Mouse (Mus musculus): ENCODE measurements around the gene Cep57. TPM values are rescaled to one million over a fixed set of nuclear protein-coding genes. Genes with fewer than 3 reads are reported as not detected.
"Not testable (repeated sequence)": the region's sequence is repeated elsewhere in the genome, so short reads cannot be mapped to it uniquely, and the experiment has no call there.

Gene Cep57
- polyA plus RNA-seq, 1 experiment from 2014 or later = 72.8 TPM

DNA sequence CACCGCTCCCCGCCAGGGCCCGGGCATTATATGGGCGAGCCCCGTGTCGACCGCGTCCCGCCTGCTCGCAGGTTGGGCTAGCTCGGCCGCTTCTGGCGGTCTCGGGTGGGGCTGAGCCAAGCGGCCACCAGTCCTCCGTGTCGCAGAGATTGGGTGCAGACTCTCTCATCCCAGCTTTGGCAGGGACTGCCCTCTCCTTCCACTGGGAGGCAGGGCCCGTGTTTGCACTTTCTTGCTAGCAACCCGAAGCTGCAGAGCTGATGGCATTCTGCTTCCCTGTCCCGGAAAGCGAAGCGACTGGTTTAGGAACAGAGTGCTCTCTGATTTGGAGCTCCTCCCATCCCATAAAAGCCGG is 1.2 kb upstream of the Cep57 start:
- Histone ChIP-seq H3K4me2 (peak overlapping the region; percentile 80), H3K27me3 (no peaks in the 10 kb centered on the region), H3K27ac (peak overlapping the region; percentile 99), H3K9me3 (no peaks in the 10 kb centered on the region), H3K4me1 (peaks cover 22% of the 10 kb centered on the region), H3K4me3 (replicated peaks) (peak overlapping the region; percentile 86), H3K9ac (peak overlapping the region; percentile 92), H3K36me3 (replicated peaks) (peaks cover 25% of the 10 kb centered on the region)
- WGBS = under 1% methylated on average over 23 of the region's 23 CpGs
- peak; percentile 31; the same call in 1 of the 2 replicates for ATAC-seq (ENCODE audit: low FRiP score)

DNA sequence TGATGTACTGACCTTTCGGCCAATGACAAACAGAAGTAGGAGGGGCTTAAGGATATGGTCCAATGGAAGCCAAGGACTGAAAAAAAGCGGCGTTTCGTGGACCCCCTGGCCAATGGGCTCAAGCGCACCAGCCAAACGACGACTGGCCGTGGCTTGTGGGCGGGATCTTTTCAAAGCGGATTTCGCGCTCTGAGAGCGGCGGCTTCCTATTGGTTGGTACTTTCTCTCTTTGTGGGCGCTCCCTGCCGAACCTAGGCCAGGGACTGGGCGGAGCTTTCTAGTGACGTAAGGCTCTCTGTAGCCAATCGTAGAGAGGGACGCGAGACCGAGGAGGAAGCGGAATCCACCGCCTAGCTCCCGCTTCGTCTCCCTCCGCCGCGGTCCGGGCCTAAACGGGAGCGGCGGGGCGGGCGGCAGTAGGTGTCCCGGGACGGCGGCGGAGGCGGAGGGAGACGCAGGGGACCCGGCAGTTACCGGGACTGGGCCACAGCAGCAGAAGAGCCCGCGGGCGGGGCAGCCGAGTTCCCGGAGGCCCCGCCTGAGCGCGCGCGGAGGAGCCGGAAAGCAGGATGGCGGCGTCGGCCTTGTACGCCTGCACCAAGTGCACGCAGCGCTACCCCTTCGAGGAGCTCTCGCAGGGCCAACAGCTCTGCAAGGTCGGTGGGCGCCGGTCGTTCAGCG is 639 bp upstream of the Cep57 start, which contains the start of gene Fam76b:
Gene Fam76b, plus strand, starts transcription at position 311 of the 681 bp plus-strand sequence.
- H3K4me3 ChIP-seq (replicated peaks) = peak within 1 kb of the TSS; percentile 86
- H3K4me2 ChIP-seq = peak within 1 kb of the TSS; percentile 80
- peak within 1 kb of the TSS; percentile 99 for H3K27ac ChIP-seq
- ATAC-seq (ENCODE audit: low FRiP score) = peak; percentile 97
- H3K4me1 ChIP-seq = peaks cover 22% of the 10 kb centered on the region
- H3K36me3 ChIP-seq (replicated peaks) = peaks cover 23% of the 10 kb centered on the region
- no peaks in the 10 kb centered on the region for H3K9me3 ChIP-seq
- no peaks in the 10 kb centered on the region for H3K27me3 ChIP-seq
- peak within 1 kb of the TSS; percentile 92 for H3K9ac ChIP-seq
- under 1% methylated on average over 67 of the region's 67 CpGs for WGBS

DNA sequence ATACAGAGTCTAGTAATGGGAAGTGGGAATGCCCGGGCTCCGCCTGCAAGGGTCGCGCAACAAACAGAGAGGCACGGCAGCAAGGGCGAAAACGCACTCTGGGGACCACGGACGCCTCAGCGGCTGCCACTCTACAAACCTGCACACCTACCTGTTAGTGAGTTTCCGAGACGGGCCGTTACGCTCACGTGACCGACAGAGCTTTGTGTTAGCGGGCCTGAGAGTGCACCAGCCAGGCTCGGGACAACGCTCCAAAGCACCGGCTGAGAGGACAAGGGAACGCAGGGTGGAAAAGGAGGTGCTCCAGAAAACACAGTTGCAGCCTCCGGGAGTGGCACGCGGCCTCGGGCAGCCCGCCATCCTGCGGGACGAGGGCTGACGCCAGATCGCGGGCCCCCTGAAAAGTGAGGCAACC is 509 bp downstream of the Cep57 start:
- Histone ChIP-seq H3K27ac (peak overlapping the region; percentile 99), H3K4me2 (peak overlapping the region; percentile 63), H3K4me1 (peaks cover 22% of the 10 kb centered on the region), H3K36me3 (replicated peaks) (peaks cover 16% of the 10 kb centered on the region), H3K9ac (peak overlapping the region; percentile 87), H3K27me3 (no peaks in the 10 kb centered on the region), H3K9me3 (no peaks in the 10 kb centered on the region), H3K4me3 (replicated peaks) (peak overlapping the region; percentile 86)
- under 1% methylated on average over 31 of the region's 31 CpGs for WGBS
- ATAC-seq (ENCODE audit: low FRiP score) = peak; percentile 15

DNA sequence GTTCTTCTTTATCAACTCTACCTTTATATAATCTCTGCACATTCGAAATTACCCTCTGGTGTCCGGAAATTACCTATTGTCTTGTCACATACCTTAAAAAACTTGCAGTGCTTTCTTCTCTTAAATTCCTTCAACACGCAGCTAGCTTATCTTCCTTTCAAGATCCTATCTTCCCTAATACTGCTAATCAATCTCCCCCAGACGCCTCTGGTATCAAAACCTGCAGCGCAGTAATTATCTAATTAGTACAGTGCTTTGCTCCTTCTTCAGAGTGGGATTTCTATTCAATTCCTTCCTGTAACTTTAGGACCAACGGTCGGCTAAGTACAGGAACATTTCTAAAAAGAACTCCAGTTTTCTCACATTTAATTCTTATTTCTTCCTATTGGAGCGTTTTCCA is 1.0 kb downstream of the Cep57 start:
- peaks cover 16% of the 10 kb centered on the region for H3K36me3 ChIP-seq (replicated peaks)
- ATAC-seq (ENCODE audit: low FRiP score) = no peak
- peak overlapping the region; percentile 63 for H3K4me2 ChIP-seq
- peak overlapping the region; percentile 86 for H3K4me3 ChIP-seq (replicated peaks)
- no peaks in the 10 kb centered on the region for H3K27me3 ChIP-seq
- peak overlapping the region; percentile 99 for H3K27ac ChIP-seq
- WGBS = 6% methylated on average over 8 of the region's 8 CpGs
- H3K4me1 ChIP-seq = peaks cover 22% of the 10 kb centered on the region
- H3K9ac ChIP-seq = peak overlapping the region; percentile 87
- no peaks in the 10 kb centered on the region for H3K9me3 ChIP-seq

DNA sequence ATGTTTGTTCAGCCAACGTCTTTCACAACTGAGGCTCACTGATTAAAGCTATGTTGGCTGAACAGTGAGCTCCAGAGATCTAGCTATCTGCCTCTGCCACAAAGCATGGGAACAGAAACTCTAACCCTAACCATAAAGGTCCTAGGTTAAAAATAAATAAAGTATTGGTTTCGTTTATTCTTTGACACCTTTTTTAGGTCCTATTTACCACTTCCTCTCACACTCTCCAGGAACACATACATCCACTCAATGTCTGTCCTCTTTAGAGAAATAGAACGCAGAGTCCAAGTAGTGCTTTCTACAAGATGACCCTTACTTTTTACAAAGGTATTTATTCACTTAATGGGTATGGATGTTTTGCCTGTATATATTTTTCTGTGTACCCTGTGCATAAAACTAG is 6.1 kb downstream of the Cep57 start:
- no peak overlapping the region for H3K27ac ChIP-seq
- H3K4me2 ChIP-seq = no peak overlapping the region
- H3K27me3 ChIP-seq = no peaks in the 10 kb centered on the region
- peaks cover 51% of the 10 kb centered on the region for H3K36me3 ChIP-seq (replicated peaks)
- peaks cover 16% of the 10 kb centered on the region for H3K4me1 ChIP-seq
- WGBS = 94% methylated on average over 3 of the region's 3 CpGs
- H3K4me3 ChIP-seq (replicated peaks) = no peak overlapping the region
- H3K9ac ChIP-seq = no peak overlapping the region
- ATAC-seq (ENCODE audit: low FRiP score) = no peak
- no peaks in the 10 kb centered on the region for H3K9me3 ChIP-seq

DNA sequence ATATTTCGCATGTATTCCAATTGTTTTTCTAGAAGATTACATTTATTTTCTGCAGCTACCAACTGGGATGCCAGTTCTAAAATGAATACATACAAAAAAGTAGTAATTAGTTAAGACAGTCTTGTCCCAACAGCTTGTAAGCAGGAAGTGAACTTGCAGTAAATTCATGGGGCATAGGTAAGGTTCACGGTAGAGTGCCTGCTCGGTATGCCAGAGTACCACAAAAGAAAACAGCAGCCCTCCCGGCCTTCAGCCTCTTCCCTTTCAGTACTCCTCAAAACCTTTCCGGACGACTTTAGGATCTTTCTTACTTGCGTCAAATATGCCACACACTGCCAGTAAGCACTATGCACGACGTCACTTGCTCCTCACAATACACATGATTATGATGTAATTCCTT is 8.5 kb downstream of the Cep57 start:
- 86% methylated on average over 9 of the region's 9 CpGs for WGBS
- H3K9me3 ChIP-seq = no peaks in the 10 kb centered on the region
- ATAC-seq (ENCODE audit: low FRiP score) = no peak
- no peak overlapping the region for H3K4me2 ChIP-seq
- no peak overlapping the region for H3K27ac ChIP-seq
- no peaks in the 10 kb centered on the region for H3K4me1 ChIP-seq
- no peak overlapping the region for H3K4me3 ChIP-seq (replicated peaks)
- H3K9ac ChIP-seq = no peak overlapping the region
- no peaks in the 10 kb centered on the region for H3K27me3 ChIP-seq
- H3K36me3 ChIP-seq (replicated peaks) = peaks cover 73% of the 10 kb centered on the region

DNA sequence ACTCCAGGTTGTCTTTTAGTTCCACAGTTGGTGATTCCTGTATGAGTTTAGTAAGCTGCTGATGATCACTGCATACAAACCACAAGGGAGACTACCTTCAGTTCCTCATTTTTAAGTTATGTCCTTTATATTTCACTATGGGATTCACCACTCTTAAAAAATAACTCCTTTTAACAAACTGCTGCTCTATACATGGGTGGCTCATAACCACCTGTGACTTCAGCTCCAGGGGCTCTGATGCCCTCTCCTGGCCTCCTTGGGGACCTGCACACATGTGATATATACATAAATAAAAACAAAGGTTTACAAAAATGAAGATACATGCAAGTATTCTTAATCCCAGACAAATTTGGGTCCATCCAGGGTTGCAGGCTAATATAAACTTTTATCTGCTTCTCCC is 17.0 kb downstream of the Cep57 start:
- Histone ChIP-seq H3K9me3 (no peaks in the 10 kb centered on the region), H3K27ac (no peak overlapping the region), H3K4me3 (replicated peaks) (no peak overlapping the region), H3K27me3 (no peaks in the 10 kb centered on the region), H3K4me1 (no peaks in the 10 kb centered on the region), H3K9ac (no peak overlapping the region), H3K4me2 (no peak overlapping the region), H3K36me3 (replicated peaks) (peaks cover 80% of the 10 kb centered on the region)
- no peak for ATAC-seq (ENCODE audit: low FRiP score)

DNA sequence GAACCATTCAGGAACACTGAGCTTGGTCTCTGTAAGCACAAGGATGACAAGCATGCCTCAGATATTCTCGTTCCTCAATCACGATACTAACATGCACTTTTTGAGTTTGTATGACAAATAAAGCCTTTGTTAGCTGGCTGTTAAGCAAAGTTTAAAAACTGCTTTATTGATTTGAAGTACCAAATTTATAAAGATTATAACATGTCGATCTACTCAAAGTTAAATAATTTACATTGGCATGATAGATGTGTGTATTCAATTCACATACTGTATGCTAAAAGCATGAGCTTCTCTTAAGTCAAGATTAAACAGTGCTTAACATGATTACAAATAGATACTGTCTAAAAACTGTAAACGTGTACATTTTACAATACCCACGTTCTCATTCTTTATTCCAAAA is 19.2 kb downstream of the Cep57 start:
- ATAC-seq (ENCODE audit: low FRiP score) = no peak
- WGBS = 90% methylated on average over 5 of the region's 5 CpGs
- Histone ChIP-seq H3K4me3 (replicated peaks) (no peak overlapping the region), H3K4me2 (no peak overlapping the region), H3K27ac (no peak overlapping the region), H3K36me3 (replicated peaks) (peaks cover 77% of the 10 kb centered on the region), H3K9me3 (no peaks in the 10 kb centered on the region), H3K9ac (no peak overlapping the region), H3K4me1 (no peaks in the 10 kb centered on the region), H3K27me3 (no peaks in the 10 kb centered on the region)

DNA sequence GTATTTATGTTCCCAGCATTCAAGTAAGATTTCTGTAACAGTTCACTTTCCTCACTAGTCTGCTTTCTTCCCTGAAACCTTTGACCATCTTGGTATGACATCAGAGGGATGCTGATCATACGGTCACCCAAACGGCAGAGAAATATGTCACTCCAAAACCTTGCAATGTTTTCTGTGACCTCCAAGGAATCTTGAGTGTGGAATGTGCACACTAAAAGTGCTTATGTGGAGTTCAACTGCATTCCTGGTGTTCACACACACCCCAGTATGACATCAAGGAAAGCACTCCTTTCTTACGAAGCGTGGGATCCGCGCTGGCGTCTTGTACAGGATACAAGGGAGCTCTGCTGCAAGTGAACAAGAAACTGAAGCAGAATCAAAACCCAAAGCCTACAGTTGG is 20.1 kb downstream of the Cep57 start:
- no peak for ATAC-seq (ENCODE audit: low FRiP score)
- no peaks in the 10 kb centered on the region for H3K27me3 ChIP-seq
- no peaks in the 10 kb centered on the region for H3K4me1 ChIP-seq
- no peaks in the 10 kb centered on the region for H3K9me3 ChIP-seq
- WGBS = 94% methylated on average over 7 of the region's 7 CpGs
- H3K9ac ChIP-seq = no peak overlapping the region
- peaks cover 75% of the 10 kb centered on the region for H3K36me3 ChIP-seq (replicated peaks)
- H3K4me2 ChIP-seq = no peak overlapping the region
- H3K4me3 ChIP-seq (replicated peaks) = no peak overlapping the region
- no peak overlapping the region for H3K27ac ChIP-seq

DNA sequence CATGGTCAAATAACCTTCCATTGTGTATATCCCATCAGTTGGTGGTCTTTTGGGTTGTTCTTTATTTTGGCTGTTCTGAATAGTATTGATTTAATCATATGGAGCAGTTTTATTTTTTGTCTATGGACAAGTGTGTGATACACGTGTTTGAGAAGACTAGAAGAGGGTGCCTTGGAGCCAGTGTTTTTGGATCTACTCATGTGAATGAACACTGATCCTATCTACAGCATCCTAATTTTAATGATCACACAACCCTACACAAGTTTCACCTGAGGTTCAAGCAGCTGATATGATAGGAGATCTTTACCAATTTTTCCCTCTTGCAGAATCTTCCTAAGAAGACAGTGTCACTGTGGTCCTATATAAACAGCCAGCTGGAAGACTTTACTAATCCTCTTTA is 22.4 kb downstream of the Cep57 start:
- ATAC-seq (ENCODE audit: low FRiP score) = no peak
- H3K27ac ChIP-seq = no peak overlapping the region
- no peaks in the 10 kb centered on the region for H3K4me1 ChIP-seq
- H3K9me3 ChIP-seq = no peaks in the 10 kb centered on the region
- H3K4me2 ChIP-seq = no peak overlapping the region
- WGBS = 84% methylated on average over 1 of the region's 1 CpGs
- H3K27me3 ChIP-seq = no peaks in the 10 kb centered on the region
- H3K36me3 ChIP-seq (replicated peaks) = peaks cover 69% of the 10 kb centered on the region
- no peak overlapping the region for H3K4me3 ChIP-seq (replicated peaks)
- no peak overlapping the region for H3K9ac ChIP-seq

DNA sequence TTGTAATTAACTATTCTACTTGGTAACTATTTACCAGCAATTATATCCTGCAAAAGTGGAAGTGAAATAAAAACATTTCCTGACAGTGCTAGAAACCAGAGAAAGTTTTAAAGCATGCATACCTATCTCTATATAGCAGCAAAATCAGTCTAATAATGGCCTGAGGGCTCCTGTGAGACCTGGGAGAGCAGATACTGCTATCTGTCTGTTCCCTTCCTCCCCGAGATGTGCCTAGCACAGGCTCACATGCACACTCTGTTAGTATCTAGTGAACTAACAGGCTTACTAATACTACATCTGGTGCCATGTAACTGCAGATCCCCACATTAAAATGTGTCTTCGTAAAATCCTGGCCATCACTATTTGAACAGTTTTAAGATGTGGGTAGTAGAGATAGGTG is 32.2 kb downstream of the Cep57 start:
- no peaks in the 10 kb centered on the region for H3K9me3 ChIP-seq
- WGBS = 93% methylated on average over 2 of the region's 2 CpGs
- H3K4me2 ChIP-seq = no peak overlapping the region
- no peak overlapping the region for H3K27ac ChIP-seq
- no peaks in the 10 kb centered on the region for H3K27me3 ChIP-seq
- H3K9ac ChIP-seq = no peak overlapping the region
- H3K36me3 ChIP-seq (replicated peaks) = peaks cover 45% of the 10 kb centered on the region
- no peak for ATAC-seq (ENCODE audit: low FRiP score)
- no peak overlapping the region for H3K4me3 ChIP-seq (replicated peaks)
- H3K4me1 ChIP-seq = no peaks in the 10 kb centered on the region

DNA sequence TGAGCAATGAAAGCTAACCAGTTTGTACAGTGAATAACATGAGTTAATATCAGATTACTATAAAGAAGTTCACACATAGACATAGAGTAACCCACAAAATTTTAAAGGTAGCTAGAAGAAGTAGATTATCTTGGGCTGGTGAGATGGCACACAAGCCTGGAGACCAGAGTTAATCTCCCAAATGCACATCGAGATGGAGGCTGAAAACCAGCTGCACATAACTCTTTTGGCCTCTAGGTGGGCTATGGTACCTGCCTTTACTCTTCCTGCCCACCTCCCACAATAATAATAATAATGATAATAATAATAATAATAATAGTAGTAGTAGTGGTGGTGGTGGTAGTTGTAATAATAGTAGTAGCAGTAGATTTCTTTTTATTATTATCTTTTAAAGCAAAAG is 32.6 kb downstream of the Cep57 start:
- 69% methylated on average over 1 of the region's 1 CpGs for WGBS
- Histone ChIP-seq H3K4me1 (no peaks in the 10 kb centered on the region), H3K4me2 (no peak overlapping the region), H3K9me3 (no peaks in the 10 kb centered on the region), H3K36me3 (replicated peaks) (peaks cover 45% of the 10 kb centered on the region), H3K27ac (no peak overlapping the region), H3K9ac (no peak overlapping the region), H3K27me3 (no peaks in the 10 kb centered on the region), H3K4me3 (replicated peaks) (no peak overlapping the region)
- ATAC-seq (ENCODE audit: low FRiP score) = no peak

DNA sequence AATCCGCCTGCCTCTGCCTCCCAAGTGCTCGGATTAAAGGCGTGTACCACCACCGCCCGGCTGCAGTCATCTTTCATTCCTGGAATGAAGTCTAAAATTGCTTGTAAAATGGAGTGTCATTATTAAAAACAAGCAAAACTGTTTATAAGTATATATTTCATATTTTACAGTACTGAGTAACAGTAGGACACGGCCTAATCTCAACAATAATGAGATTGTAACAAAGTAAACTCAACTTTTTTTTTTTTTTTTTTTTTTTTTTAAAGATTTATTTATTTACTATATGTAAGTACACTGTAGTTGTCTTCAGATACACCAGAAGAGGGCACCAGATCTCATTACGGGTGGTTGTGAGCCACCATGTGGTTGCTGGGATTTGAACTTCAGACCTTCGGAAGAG is 36.0 kb downstream of the Cep57 start:
- WGBS = 98% methylated on average over 8 of the region's 8 CpGs
- H3K27ac ChIP-seq; H3K9ac ChIP-seq; H3K4me3 ChIP-seq (replicated peaks); H3K4me2 ChIP-seq; H3K27me3 ChIP-seq; H3K4me1 ChIP-seq; H3K9me3 ChIP-seq; ATAC-seq (ENCODE audit: low FRiP score): not testable (repeated sequence)
- peaks cover 39% of the 10 kb centered on the region for H3K36me3 ChIP-seq (replicated peaks)
